Mouse (Mus musculus) c-Kit-positive CD71-negative TER-119-negative erythroid progenitor cells, embryonic 14.5 days (primary cell): Measurements from ENCODE around the gene Nr1h4.

Experiments
- DNase-seq: peaks from one replicate; pipeline ENCODE4 v3.0.0-alpha.2; 2013; ENCODE audit warnings: low read depth

The Nr1h4 gene

DNA sequence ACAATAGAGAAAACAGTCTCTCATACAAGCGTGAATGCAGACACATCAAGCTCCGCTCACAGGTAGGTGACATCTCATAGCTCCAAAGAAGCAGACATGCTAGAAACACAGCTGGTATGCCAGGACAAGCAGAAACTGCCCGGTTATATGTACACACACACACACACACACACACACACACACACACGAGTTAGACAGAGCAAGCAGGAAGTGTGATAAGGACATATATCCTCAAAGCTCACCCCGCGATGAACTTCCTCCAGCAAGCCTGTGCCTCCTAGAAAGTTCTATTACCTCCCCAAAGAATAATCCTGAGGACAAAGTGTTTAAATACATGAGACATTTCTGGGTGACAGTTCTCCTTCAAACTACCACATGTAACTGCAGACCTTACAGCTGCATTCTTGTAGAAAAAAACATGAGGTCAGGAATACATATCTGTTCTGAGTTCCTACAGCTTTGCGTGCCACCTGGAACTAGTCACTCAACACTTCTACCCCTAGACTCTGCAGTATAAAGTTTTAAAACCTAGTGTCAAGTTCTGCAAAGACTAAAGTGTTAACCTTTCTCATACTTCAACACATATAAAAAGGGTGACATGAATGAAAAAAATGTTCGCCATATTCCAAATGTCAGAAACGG lies 11.5 kb downstream of the Nr1h4 start:
- peak; percentile 6 for DNase-seq

DNA sequence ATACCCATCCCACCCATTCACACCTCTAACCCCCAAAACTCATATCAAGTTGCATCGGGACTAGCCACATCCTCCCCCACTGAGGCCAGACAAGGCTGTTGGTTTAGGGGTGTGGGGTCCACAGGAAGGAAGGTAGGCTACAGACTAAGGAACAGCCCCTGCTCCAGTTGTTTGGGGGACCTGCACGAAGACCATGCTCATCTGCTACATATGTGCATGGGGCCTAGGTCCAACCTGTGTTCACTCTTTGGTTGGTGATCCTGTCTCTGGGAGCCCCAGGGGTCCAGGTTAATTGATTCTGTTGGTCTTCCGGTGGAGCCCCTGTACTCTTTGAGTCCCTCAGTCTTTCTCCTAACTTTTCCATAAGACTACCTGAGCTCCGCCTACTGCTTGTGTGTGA lies 13.0 kb downstream of the Nr1h4 start:
- DNase-seq, result no peak

DNA sequence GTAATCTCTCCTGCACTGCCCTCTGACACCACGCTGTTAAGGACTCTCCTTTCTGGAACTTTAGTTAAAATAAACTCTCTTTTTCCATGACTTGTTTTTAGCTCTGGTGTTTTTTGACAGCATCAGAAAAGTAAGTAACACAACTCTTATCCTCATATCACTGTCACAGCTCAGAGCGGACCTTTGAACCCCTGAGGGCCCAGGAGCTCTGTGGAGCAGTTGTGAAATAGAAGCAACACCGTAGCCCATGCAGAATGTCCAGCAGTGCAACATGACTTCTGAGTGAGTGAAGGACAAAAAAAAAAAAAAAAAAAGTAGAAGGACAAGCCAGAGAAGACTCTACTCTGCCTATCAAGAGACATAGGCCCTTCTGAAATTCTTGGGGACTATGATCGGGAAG lies 14.2 kb downstream of the Nr1h4 start:
- DNase-seq, result no peak

DNA sequence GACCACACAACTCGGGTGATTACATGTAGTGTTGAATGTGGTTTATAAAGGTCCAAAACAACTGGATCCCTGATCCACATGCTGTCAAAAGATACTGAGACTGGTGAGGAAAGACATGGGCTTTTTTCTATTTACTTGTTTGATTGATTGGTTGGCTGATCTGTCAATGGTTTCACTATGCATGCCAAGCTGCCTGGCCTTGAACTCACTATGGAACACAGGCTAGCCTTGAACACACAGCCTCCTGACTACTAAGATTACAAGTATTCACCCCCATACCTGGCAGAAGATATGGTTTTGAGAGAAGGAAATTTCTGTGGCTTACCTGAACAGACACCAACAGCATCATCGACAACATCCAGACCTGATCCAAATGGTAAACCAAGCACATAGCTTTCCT lies 15.0 kb downstream of the Nr1h4 start:
- no peak for DNase-seq

DNA sequence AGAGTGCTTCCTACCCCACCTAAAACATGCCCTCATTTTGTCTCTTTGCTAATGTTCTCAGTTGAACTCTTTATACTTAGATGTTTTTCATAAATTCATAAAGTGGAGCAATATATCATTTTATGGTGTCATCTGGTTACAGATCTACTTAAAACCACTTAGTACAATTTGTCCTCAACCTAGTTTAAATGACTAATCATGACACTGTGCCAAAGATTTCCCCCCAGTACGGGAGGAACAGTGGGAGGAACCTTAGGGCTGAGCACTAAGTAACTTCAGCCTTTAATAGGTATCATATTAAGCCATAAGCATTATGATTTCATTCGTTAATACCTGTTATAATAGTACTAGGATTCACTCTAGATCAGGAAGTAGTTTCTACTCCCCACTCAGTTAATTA lies 17.6 kb downstream of the Nr1h4 start:
- no peak for DNase-seq

DNA sequence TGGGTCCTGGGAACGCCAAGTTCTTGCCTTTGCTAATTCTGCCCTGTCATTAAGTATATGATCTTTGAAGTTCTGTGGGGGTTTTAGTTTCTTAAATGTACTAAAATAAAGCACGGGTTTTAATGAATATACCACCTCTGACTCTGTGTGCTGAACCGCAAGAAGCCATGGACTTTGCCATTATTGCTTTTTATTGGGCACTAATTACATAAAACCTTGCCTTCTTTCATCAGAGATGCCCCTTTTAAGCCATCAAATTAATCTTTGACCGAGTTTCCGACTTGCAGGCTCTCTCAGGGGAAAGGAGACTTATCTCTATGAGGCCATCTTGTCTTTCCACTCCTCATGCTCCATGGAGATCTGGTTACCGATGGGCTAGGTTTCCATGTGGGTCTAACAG lies 20.8 kb downstream of the Nr1h4 start:
- no peak for DNase-seq

DNA sequence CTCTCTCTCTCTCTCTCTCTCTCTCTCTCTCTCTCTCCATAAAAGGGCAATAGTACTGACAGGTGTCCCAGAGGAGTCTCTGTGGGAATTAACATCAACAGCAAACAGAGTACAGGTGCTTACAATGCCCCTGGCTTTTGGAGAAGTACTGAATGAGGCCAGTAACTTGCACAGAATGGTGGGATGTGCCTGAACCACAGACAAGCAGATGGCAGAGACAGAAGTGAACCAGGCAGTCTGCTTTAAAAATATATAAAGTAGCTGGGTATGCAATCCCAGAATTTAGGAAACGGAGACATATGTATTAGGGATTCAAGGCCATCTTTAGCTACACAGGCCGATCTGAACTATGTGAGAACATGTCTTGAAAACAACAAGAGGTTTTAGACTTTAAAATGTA lies 22.8 kb downstream of the Nr1h4 start:
- no peak for DNase-seq

DNA sequence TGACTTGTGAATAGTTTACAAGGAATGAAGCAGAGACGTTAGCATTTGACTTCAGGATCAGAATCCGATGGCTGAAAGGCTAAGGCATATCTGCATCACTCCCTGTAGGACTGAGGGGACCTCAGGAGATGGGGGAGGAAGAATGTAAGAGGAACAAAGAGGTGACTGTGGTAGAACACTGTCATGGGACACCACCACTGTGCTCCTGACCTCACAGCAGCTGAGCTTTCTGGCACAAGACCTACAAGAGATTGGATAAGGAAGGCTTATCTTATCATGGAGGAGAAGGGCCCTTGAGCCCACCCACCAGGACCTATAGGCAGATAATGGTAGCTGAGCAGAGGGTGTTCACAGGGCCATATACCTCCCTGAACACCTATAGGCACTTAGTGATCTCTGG lies 24.8 kb downstream of the Nr1h4 start:
- no peak for DNase-seq

DNA sequence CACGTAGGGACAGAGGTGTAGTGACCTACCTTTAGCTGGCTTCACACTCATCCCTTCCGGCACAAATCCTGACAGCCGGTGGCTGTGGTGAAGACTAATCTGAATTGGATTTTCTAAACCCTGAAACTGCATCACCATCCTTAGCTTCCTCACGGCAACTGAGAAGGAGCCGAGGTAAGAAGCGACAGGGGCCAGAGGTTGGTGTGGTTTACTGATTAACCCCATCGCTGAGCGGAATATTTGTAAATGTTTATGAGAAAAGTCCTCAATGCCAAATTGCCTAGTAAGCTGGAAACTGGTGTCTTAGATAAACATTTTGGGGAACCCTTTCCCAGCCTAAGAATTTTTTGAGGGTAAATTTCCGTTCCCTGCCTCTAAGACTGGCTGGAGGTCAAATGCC lies 26.9 kb downstream of the Nr1h4 start:
- no peak for DNase-seq

DNA sequence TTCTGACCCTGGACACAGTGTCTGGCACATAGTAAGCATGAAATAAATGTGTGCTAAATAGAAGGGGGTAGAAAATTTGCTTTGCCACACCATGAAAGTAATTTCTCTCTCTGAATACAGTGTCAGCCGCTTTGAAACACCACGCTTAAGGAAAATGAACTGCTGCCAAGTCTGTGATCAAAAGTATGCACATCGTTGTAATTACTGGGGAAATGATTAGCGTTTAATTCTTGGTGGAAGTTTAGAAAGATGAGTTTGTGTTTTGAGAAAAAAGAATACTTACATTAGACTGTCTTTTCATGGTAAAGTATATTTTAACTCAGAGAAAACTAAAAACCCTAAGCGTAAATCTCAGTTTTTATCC lies 27.8 kb downstream of the Nr1h4 start:
- no peak for DNase-seq

DNA sequence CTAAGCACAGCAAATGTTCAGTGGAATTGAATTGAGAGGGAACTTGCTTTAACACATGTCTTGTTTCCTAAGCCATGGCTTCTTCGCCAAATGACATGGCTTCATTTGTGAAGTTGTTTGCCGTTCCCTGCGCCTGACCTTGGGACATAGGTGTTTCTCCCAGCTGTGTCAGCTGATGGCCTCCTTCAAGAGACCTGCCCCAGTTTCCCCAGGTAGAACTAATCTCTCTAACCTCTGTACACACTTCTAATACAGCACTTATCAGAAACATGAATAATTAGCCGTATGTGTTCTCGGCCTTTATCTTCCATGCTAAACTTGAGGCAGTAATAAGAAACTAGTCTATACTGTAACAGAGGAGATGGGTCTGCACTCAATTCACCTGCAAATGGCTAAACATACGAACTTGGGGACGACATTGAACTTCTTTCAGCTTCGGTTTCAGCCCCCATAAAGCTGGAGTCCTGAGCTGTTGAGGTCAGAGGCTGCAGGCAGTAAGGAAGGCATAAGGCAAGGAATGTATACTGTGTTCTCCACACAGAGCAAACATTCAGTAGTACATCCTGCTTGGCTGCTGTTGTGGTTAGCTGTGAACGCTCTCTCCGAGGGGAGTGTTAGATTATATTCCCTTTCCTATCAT lies 28.3 kb downstream of the Nr1h4 start:
- DNase-seq, result no peak

DNA sequence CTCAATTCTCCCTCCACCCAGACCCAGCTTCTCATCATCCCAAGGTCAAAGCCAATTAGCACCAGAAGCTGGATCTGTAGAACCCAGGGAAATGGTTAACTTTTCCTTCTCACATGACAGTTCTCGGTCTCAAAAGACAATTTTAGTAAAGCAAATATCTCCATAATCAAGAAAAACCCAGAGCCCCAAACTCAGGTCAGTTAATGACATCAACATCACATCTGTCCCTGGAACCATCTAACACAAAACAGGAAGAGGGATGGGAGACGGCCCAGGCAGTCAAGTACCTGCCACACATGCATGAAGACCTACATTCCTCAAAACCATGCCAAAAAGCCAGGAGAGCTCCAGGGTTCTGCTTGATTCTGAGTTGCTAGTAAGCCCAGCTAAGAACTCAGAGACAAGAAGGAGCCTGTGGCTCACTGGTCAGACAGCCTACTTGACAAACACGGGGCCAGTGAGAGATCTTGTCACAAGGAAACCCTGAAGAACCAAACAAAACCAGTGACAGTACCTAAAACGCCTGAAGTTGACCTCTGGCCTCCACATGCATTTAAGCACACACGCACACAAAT lies 30.3 kb downstream of the Nr1h4 start:
- no peak for DNase-seq

DNA sequence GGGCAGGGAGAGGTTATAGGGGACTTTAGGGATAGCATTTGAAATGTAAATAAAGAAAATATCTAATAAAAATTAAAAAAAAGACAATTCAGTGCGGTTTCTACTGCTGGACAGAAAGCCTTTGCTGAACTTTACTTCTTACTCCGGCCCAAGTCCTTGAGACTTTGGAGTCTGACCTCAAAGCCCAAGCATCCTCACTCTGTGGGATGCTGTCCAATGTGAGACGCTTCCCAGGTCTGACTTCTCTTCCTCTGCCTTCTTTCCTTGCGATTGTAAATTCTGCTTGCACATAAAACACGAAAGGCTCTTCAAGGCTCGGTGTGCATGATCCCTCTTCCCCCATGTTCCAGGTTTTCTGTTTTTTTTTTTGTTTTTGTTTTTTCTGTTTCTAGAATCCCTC lies 31.5 kb downstream of the Nr1h4 start:
- DNase-seq, result no peak

DNA sequence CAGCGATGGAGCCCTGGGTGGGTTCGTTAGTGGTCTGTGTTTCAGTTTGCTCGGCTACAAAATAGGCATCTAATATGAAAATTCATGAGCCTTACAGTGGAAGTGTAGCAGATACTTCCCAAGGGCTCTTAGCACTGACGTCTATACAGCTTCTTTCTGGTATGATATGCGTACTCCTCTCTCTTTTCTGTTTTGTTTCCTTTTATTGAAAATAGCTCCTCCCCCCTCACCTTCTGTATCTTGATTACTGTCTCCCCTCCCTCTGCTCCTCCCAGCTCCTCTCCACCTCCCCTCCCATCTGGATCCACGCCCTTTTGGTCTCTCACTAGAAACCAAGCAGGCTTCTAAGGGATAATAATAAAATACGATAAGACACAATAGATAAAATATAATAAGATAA lies 37.8 kb downstream of the Nr1h4 start:
- DNase-seq, result no peak

DNA sequence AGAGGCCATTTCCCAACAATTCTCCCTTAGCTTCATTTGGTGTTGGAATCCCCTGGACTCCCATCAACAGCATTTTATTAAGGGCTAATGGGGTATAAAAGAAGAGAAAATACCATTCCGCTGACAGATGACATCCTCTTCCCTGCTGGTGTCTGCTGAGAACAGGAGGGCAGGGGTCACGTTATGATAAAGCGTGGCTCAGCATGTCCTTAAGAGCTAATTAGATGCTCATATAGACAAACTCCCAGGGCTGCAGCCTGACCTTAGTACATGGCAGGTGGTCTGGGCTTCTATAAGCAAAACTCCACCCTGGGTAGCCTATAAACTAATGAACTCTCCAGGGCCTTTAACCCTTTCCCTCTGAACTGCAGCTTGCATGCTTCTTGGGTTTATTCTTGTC lies 42.1 kb downstream of the Nr1h4 start:
- no peak for DNase-seq

DNA sequence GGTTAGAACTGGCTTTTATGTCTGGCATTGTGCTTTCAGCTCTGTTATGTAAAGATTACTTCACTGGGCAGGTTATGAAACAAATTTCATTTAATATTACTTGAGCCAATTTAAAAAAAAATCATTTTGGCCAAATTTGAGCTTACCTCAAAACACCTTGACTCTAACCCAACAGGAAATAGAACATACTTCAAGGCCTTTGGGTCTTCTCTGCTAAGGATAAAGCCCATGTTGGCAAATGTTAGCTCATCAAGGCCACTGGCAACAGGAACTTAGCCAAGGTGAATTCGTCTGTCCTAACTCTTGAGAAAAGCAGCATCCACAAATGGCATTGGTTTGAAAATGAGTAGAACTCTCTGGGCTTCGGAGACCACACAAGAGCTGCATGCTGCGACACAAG lies 43.1 kb downstream of the Nr1h4 start:
- DNase-seq, result no peak

DNA sequence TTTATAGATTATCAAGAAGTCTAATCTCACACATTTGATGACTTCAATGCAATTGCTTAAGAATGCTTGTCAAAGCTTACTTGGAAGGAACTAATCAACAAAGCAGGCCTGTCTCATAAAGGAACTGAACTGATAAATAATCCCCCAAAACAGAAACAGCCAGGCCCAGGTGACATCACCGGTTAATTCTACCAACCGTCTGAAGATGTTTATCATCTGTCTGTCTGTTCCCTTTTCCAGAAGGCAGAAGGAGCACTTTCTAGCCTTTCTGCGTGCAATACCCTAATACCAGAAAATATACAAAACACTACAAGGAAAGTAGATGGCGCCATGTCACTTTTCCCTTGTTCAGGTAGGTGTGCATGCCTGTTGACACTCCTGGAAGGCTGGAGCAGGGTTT lies 43.9 kb downstream of the Nr1h4 start:
- no peak for DNase-seq

DNA sequence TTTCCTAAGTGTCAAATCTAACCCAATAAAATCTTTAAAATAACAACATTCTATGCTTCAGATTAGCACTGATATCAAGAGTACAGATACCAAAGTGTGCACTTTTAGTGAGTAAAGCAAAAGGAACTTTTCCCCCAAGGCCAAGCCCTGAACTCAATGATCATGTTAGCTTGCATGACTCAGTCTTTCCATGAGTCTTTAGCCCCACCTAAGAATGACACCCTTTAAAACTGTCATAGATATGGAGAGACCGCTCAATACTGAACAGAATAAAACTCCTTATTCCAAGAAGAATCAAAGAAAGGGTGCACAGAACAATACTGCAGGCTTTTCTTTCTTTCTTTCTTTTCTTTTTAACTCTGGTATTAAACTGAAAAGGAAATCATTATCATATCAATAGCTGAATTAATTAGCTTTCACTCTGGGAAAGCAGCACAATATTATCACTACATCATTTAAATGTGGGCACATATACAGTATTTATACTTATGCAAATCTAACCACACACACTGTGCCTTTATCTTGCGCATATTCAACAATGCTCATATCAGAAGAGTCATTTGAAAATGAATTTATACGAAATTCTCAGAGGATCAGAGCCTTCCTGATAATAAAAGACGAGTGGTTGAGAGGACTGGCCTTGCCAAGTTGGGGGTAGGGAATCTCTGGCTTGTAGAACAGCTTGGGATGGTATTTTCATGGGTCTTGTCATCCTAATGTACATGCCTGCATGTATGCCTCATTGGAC lies 46.2 kb downstream of the Nr1h4 start:
- no peak for DNase-seq

DNA sequence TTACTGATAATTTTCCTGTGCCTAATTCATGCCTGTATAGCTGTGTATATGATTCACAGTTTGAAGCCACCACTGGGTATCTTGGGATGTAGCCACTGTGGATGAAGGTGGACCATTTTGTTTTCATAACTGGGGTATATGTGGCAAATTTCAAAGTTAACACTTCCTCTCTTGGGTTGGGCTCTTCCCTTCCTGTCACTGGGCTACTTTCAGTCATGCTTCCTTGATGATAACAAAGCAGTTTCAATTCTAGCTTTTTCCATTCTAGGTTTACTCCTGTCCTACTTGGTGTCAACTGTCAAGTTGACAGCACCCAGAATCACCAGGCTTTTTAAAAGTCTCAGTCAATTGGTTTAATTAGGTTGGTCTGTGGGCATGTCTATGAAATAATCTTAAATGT lies 48.5 kb downstream of the Nr1h4 start:
- DNase-seq, result no peak

DNA sequence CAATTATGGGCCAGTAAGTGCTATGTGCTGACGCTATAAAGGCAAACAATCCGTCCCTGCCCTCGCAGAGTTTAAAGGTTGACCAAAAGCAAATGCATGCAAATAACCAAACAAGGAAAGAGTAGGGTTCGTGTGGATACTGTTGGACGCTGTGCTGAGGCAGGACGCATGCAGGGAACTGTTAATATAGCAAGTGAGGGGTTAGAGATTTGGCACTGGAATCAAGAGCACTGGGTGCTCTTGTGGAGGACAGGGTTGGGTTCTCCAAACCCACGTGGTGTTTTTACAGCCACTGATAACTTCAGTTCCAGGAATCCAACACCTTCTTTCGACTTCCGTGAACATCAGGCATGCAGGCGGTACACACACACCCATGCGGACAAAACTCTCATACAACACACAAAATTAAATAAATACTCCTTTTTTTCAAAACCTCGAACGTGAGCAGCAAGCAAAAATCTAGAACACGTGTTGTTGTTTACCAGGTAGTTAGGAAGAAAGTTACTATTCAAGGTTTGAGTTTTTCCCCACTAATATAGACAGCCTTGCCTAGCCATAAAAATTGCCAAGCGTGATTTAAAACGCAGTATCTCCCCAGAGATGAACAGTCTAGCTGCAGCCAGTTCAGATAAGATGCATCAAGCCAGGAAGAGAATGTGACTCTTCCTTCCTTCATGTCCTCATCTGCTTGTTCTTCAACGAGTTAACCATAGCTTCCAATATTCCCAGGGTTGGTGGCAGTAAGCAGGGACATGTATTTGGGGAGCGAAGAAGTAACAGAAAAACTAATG lies 49.4 kb downstream of the Nr1h4 start:
- no peak for DNase-seq

DNA sequence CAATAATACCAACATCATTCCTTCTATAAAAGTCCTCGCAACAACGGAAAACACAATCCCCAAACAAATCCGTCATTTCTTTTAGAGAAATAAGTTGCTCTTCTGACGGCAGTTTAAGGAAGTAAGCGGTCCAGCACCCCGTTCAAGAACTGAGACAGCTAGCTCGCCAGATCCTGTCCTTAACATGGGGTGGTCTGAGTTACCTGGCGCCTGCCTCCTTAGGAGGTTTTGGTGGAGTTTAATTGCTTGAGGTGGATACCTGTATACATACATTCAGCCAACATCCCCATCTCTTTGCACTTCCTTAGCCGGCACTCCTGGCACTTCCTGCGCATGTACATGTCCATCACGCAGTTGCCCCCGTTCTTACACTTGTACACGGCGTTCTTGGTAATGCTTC lies 50.3 kb downstream of the Nr1h4 start:
- DNase-seq, result no peak

DNA sequence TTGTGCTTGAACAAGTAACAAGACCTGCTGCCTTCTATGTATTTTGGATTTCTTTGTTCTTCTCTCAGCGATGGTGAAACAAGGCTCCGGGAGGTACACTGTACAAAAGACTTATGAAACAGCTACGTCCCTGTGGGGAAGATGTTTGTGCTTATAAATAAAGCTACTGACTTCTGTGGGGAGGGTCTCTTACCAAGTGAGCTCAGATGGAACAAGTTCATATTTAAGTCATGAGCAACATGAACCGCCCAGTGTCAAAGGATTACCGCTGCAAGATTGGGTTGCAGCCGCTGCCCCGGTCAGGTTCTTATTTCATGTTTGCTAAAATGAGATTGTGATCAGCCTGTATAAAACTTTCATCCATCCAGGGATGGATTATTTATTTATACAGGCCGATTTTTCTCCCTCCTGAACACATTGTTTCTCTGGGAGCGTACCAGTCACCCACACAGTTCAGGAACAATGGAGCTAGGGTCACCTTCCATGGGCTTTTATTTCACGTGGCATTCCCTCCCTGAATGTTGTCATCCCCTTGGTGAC lies 51.2 kb downstream of the Nr1h4 start:
- DNase-seq, result no peak
